Mouse (Mus musculus) myocyte (in vitro differentiated cells): ENCODE data around the gene Prss32. TPM values are rescaled to one million over a fixed set of nuclear protein-coding genes. Genes with fewer than 3 reads are reported as not detected.

ENCODE experiments used
- polyA plus RNA-seq: library from polyadenylated mRNA; unstranded; fragments of >200 nt; fragmentation: generic; extraction: Trizol; gene quantifications from one replicate; pipeline ENCODE4 v1.2.1, GENCODE M21; 2012; ENCODE audit warnings: missing spikeins

Prss32 gene
- polyA plus RNA-seq, 1 experiment = 0.04 TPM

Other genes with a start within 250 kb of the Prss32 start
- gene Zfp13, start 244.4 kb upstream of the Prss32 start, polyA plus RNA-seq = 5.1 TPM
- 0.02 TPM for gene Zscan10, start 243.0 kb upstream of the Prss32 start, polyA plus RNA-seq
- not detected for gene Mmp25, start 198.6 kb upstream of the Prss32 start, polyA plus RNA-seq
- gene Bicdl2, start 183.3 kb upstream of the Prss32 start, polyA plus RNA-seq = 0.14 TPM
- gene Hcfc1r1, start 170.3 kb upstream of the Prss32 start, polyA plus RNA-seq = 199 TPM
- gene Thoc6, start 170.0 kb upstream of the Prss32 start, polyA plus RNA-seq = 30.1 TPM
- gene Tnfrsf12a, start 166.4 kb upstream of the Prss32 start, polyA plus RNA-seq = 328 TPM
- gene Cldn6, start 164.6 kb upstream of the Prss32 start, polyA plus RNA-seq = not detected
- 0.24 TPM for gene Cldn9, start 159.8 kb upstream of the Prss32 start, polyA plus RNA-seq
- 0.40 TPM for gene 1520401A03Rik, start 121.1 kb upstream of the Prss32 start, polyA plus RNA-seq
- gene Pkmyt1, start 117.5 kb upstream of the Prss32 start, polyA plus RNA-seq = 11.5 TPM
- gene Paqr4, start 103.0 kb upstream of the Prss32 start, polyA plus RNA-seq = 15.4 TPM
- gene Kremen2, start 98.0 kb upstream of the Prss32 start, polyA plus RNA-seq = 0.88 TPM
- 43.5 TPM for gene Flywch1, start 72.3 kb upstream of the Prss32 start, polyA plus RNA-seq
- gene Flywch2, start 57.8 kb upstream of the Prss32 start, polyA plus RNA-seq = 0.42 TPM
- gene Srrm2, start 53.3 kb upstream of the Prss32 start, polyA plus RNA-seq = 58.2 TPM
- gene Elob, start 14.7 kb upstream of the Prss32 start, polyA plus RNA-seq = 986 TPM
- gene Prss33, start 7.8 kb upstream of the Prss32 start, polyA plus RNA-seq = not detected
- 0.05 TPM for gene Prss41, start 317 bp downstream of the Prss32 start, polyA plus RNA-seq
- not detected for gene Prss21, start 24.2 kb downstream of the Prss32 start, polyA plus RNA-seq
- not detected for gene Dcpp1, start 37.0 kb downstream of the Prss32 start, polyA plus RNA-seq
- gene Dcpp2, start 37.0 kb downstream of the Prss32 start, polyA plus RNA-seq = not detected
- gene Dcpp3, start 73.6 kb downstream of the Prss32 start, polyA plus RNA-seq = not detected
- gene Sbp, start 97.8 kb downstream of the Prss32 start, polyA plus RNA-seq = not detected
- not detected for gene Sbpl, start 111.4 kb downstream of the Prss32 start, polyA plus RNA-seq
- gene Prss30, start 136.7 kb downstream of the Prss32 start, polyA plus RNA-seq = 0.06 TPM
- 0.04 TPM for gene Prss22, start 154.2 kb downstream of the Prss32 start, polyA plus RNA-seq
- gene Prss27, start 194.3 kb downstream of the Prss32 start, polyA plus RNA-seq = 0.14 TPM
- 41.5 TPM for gene Kctd5, start 229.6 kb downstream of the Prss32 start, polyA plus RNA-seq